Mouse (Mus musculus) cerebellum, adult (tissue): ENCODE results near the gene Cdh23.

Experiments used
- ATAC-seq: cut with Nextera tagmentation; 2 replicates; pipeline ENCODE4 v1.9.2; 2017; ENCODE audit warnings: mild to moderate bottlenecking, moderate library complexity, mixed read lengths; ENCODE audit not compliant: insufficient number of reproducible peaks, low FRiP score, low TSS enrichment

Cdh23 gene

DNA sequence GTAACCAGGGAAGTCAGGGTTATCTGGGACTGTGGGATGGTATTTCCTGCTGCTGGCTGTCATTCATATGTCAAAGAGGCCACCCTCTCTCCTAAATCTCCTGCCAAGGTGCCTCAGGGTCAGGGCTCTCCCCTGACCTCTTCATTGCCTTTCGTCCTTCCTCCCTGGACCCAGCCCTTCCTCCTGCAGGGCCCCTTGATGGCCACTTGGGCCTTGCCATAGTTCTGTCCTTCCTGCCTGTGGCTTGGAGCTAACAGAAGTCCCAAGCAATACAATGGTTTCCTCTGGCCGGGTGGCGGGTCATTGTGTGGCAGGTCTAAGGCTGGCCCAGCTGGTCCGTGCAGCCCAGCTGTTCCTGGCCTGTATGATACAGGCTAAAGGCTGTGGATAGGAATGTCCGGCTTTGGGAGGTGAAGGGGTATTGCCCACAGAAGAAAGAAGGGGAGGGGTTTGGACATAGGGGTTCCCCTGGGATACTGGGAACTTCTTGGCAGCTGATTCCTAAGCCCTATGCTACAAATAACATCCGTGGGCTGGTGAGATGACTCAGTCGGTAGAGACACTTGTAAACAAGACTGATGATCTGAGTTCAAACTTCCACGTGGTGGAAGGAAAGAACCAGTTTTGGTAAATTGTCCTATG, 322.2 kb downstream of the Cdh23 start:
- ATAC-seq: no peak

GRCm38 (mm10) chr10:60373543-60373936, 322.8 kb downstream of the Cdh23 start:
- ATAC-seq: no peak

- ATAC-seq: no peak
Observed at GRCm38 (mm10) chr10:60371596-60372386, 324.5 kb downstream of the Cdh23 start.

DNA sequence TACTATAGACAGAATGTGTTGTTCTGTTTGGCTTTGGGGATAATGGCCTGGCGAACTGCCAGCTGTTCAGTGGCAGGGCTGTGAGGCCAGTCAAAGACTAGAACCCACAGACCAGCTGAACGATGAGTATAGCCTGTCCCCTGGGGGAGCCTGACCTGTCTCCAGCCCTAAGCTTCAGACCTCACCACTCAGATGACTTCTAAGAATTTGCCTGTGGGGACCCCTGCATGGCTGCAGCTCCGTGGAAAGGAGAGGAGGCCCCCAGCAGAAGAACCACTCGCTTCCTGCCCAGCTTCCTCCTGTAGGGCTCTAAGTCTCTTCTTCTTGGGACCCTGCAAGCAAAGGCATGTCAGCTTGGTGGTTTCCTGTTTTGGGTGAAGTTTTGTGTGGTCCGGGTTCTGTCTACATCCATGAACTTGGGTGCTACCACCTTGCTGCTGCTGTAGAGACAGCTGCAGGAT, 325.7 kb downstream of the Cdh23 start:
- no peak for ATAC-seq

GRCm38 (mm10) chr10:60370098-60370497, 326.2 kb downstream of the Cdh23 start:
- no peak for ATAC-seq

DNA sequence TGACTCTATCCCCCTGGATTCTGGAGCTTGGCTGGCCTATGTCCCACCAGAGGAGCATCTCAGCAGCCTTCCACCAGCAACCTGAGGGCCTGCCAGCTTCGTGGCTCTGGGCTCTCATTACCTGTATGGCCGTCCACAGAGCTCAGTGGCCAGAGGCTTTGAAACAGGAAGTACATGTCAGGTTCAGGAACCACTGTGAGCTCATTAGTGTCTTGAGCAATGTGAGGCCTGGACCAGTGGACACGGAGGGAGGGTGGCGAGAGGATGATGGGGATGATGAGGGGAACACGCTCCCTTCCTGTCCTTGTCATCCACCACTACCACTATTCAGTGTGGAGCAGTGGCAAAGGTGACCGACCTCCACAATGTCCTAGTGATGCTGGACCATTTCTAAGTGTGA, 326.9 kb downstream of the Cdh23 start:
- ATAC-seq: no peak

DNA sequence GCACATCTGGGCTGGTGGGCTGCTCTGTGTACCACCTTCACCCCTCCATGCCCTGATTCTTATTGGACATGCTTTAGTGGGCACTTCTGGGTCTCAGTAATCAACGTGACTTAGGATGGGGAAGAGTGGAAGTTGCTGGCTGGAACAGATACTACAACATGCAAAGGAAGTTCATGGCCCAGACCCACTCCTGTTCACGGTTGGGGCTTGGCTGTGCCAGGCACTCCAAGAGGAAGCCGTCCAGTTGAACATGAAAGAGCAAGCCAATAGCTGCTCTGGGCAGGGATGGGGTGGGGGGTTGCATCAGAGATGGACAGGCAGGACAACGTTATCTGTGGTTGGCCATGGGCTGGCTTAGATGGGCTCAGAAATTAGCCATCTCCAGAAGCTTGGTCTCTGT, 328.4 kb downstream of the Cdh23 start:
- no peak for ATAC-seq

GRCm38 (mm10) chr10:60367145-60367544, 329.1 kb downstream of the Cdh23 start:
- ATAC-seq: no peak

- ATAC-seq: no peak
Observed at GRCm38 (mm10) chr10:60363426-60363825, 332.9 kb downstream of the Cdh23 start.

GRCm38 (mm10) chr10:60362310-60362628, 334.0 kb downstream of the Cdh23 start:
- no peak for ATAC-seq

- no peak for ATAC-seq
Observed at GRCm38 (mm10) chr10:60361615-60362309, 334.5 kb downstream of the Cdh23 start.

DNA sequence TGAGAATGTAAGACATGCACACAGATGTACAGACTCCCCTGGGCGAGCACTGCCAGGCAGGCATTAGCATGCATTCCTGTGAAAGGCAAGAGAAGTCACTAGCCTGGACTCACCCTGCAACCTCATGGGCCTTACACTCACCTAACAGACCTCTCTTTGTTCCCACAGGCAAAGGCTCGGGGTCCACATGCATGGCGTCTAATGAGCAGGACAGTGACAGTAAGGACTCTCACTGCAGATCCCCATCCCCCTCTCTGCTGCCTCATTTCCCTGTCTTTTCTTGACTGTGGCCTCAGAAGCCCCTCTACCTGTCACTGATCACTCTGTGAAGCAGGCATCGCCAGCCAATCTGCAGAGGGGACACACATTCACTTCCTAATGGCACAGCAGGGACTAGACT, 337.5 kb downstream of the Cdh23 start:
- ATAC-seq: no peak

DNA sequence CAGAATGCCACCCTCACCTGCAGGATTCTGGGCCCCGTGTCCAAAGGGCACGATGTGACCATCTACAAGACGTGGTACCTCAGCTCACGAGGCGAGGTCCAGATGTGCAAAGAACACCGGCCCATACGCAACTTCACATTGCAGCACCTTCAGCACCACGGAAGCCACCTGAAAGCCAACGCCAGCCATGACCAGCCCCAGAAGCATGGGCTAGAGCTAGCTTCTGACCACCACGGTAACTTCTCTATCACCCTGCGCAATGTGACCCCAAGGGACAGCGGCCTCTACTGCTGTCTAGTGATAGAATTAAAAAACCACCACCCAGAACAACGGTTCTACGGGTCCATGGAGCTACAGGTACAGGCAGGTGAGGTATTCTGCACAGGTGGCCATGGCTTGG, 338.4 kb downstream of the Cdh23 start:
- ATAC-seq: no peak

DNA sequence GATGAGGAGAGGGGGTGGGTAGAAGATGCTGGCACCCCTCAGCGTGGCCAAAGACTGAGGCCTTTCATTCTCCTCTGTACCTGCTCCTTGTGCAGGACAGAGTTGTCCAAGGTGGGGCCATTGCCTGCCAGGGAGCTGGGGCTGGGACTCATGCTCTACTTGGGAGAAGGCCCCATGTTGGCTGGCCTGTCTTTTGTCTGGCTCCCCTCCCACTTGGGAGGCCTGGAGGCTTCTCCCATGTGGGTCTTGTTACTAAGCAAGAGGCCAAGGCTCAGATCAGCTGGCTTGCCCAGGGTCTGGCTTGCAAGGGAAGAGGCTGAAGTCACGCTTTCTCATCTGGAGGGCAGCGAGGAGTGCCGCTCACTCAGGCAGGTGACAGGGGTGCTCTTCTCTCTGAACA, 338.8 kb downstream of the Cdh23 start:
- no peak for ATAC-seq

DNA sequence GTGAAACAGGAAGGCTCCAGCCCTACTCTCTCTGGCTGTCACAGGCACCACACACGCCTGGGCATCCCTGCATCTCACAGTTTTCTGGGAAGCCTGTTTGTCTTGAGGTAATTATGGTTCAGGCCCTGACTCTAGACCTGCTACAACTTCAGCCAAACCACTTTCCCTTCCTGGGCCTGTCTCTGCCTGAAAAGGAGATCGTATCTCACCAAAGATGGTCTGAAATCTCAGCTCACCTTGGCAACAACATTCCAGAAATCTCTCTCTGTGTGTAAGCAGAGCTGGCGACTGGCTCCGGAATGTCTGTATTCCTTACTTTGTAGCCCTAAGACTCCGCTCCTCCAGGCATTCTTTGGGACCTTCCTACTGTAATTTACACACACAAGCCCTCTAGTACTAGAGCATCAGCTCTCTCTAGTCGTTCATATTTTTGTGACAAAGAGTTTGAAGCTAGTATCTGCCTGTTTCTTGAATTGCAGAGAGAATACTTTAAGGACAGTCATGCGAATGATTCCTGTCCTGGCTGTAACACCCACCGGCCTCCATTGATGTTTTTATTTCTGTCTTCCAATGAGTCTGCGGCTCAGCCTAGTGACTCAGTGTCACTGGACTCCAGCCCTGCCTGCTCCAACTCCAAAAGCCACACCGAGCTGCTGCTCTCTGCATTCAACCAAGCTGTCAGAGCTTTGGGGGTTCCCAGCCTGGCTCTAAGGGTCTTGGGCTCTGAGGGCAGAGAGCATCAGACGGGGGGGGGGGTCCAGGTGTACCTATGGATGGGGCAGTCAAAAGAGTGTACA, 341.2 kb downstream of the Cdh23 start:
- ATAC-seq: no peak

DNA sequence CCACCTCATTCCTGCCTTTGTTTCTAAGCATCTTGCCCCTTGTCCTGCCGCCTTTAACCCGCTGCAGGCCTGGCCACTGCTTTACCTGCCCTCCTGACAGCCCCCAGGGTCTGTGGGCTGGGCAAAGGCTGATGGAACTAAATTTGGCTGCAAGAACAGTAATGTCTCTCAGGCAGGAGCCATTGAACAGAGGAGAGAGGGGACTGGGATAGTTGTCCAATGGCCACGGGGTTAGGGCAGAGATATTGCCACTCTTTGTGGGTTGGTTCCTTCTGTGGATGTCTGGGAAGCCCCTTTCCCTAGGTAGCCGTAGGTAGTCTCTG, 342.3 kb downstream of the Cdh23 start:
- ATAC-seq: no peak

- ATAC-seq: no peak
Observed at GRCm38 (mm10) chr10:60353241-60354002, 342.9 kb downstream of the Cdh23 start.

DNA sequence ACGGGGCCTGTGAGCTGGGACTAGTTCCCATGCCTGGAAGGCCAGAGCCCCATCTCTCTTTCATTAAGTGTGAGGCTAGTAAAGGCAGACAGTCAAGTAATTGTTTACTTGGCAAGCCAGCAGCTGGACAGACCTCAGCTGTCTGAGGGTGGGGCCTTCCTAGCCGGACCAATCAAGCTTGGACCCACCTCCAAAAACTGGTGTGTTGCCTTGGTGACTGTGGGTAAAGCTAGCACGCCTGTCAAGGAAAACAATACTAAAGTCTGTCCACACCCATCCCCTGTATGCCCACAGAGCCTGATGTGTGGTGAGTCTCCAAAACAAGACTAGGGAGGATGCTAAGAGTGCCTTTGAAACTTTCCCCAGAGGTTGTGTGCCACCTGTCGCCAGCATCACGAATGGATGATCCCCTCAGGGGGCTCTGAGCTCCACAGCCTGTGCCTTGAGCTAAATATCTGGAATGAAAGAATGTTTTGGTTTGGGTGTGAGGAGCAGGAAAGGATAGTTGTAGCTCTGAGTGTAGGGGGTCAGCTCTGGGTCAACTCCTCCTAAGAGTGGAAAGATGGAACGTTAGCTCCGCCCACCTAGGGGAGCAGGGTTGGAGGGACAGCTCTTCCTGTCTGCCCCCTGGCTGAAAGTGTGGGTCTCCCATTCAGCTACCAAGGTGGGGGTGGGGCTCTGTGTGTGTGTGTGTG, 344.4 kb downstream of the Cdh23 start:
- ATAC-seq: no peak

DNA sequence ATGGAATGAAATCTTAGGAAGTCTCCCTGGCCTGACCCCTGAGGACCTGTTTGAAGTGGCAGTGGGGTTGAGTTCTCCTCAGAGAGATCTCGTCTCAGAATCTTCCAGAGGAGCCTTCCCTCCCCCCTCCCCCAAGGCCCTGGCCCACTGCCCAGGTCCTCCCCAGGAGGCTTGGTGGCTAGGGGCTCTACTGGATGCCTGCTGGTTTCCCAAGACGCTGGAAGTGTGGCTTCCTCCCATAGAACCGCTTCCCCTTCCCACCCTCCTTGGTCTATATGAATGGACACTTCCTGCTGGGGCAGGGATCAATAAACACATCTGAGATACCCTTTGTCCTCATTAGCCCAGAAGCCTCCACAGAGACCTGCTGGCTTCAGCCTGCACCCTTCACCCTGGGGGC, 345.0 kb downstream of the Cdh23 start:
- ATAC-seq: no peak

DNA sequence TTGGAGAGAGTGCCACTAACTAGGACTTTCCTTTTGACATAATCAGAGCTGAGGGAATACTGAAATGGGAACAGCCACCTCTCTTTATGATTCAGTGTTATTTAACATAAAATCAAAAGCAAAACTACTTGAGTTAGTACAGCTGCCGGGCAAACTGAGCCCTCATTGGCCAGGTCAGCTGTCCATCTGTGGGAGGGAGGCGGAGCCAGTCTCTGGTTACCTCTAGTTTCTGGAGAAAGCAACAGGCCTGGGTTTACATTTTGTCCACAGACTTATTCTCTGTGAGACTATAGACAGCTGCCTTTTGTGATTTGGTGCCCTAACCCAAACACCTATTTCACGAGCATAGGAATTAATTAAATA, 345.5 kb downstream of the Cdh23 start:
- ATAC-seq: no peak
